In the genomic region with DNA sequence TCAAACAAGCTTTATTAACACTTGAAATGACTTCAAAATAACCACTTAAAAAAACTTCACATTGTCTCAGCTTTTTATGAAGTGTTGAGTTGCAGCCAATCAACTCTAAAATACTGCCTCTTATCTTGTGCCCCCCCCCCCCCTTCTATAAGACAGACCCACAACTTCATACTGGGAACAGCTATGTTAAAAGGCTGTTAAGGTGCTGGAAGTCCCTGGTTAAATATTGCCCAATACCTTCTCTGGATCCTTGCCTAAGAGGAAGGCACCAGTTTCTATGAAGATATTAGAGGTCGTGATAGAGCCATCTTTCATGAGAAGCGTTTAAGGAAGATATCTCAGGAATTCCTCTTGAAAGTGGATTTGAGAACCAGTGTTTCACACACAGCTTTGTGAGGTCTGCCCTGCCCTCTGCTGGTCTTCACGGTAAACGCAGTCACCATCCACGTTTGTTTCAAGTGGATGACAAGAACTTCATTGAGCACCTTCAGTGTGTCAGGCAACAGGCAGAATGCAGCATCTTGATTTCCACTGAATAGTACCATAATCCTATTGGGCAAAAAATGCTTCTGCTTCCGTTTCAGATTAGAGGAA, we compare ENCODE assay signal across 8 mouse cellular contexts.
DNase-seq lines count a peak whose midpoint lies in the region; ATAC-seq lines count a peak whose summit lies in the region.

No protein-coding gene starts in this region.

- H3K9ac ChIP-seq in forebrain, embryonic 15.5 days (replicated peaks) = no peak overlapping the region

- no peak overlapping the region for H3K4me2 ChIP-seq in forebrain, embryonic 15.5 days (replicated peaks)

- ATAC-seq in forebrain, embryonic 15.5 days (replicated peaks) = no peak

- intact Hi-C loops in heart, postnatal 14 days (cut with DNase I) = loop anchor here (1.0 kb wide), 2 partner anchors 212 to 755 kb away; no protein-coding TSS in a partner anchor

- H3K9me3 ChIP-seq in forebrain, embryonic 10.5 days = no peaks in the 10 kb centered on the region
- no peaks in the 10 kb centered on the region for H3K9me3 ChIP-seq in forebrain, embryonic 15.5 days

- no peak overlapping the region for H3K27ac ChIP-seq in forebrain, embryonic 10.5 days
- no peak overlapping the region for H3K27ac ChIP-seq in forebrain, embryonic 15.5 days (replicated peaks)

- 8% methylated on average over 6 of the region's 6 CpGs for WGBS in forebrain, embryonic 10.5 days
- WGBS in forebrain, embryonic 15.5 days = 3% methylated on average over 6 of the region's 6 CpGs

- H3K4me3 ChIP-seq in forebrain, embryonic 10.5 days = no peak overlapping the region
- H3K4me3 ChIP-seq in forebrain, embryonic 15.5 days = no peak overlapping the region

- DNase-seq in forebrain, embryonic 10.5 days (ENCODE audit: extremely low spot score, low spot score) = peak; percentile 68
- DNase-seq in adrenal gland, adult 8-10 months = peak; percentile 69
- DNase-seq in embryo, embryonic 10.5 days (ENCODE audit: low spot score) = peak; percentile 92
- peak; percentile 81 to 85 for DNase-seq in heart, postnatal 14 days
- peak; percentile 85 to 90 for DNase-seq in layer of hippocampus, postnatal 14 days (ENCODE audit: low spot score in 2 of 2)
- peak; percentile 72 to 79 for DNase-seq in lung, postnatal 4 days
- DNase-seq in right cerebral cortex, postnatal 4 days = peak; percentile 86

- peaks cover 6% of the 10 kb centered on the region; the same call in 1 of the 2 replicates for H3K4me1 ChIP-seq in forebrain, embryonic 10.5 days
- peaks cover 5% of the 10 kb centered on the region; the same call in 1 of the 2 replicates for H3K4me1 ChIP-seq in forebrain, embryonic 15.5 days

- no peaks in the 10 kb centered on the region for H3K27me3 ChIP-seq in forebrain, embryonic 10.5 days (ENCODE audit: poor library complexity, severe bottlenecking)
- H3K27me3 ChIP-seq in forebrain, embryonic 15.5 days = no peaks in the 10 kb centered on the region

- H3K36me3 ChIP-seq in forebrain, embryonic 10.5 days (replicated peaks) = no peaks in the 10 kb centered on the region
- no peaks in the 10 kb centered on the region for H3K36me3 ChIP-seq in forebrain, embryonic 15.5 days
